ENCODE assay signal across 8 mouse cellular contexts in genomic region chr13:96542901-96543891, GRCm38 (mm10). TPM values are rescaled to one million over a fixed set of nuclear protein-coding genes. Genes with fewer than 3 reads are reported as not detected.
DNase-seq lines count a peak whose midpoint lies in the region; ATAC-seq and TF ChIP-seq lines count a peak whose summit lies in the region.

No protein-coding gene starts in this region.

- H3K9ac ChIP-seq in forebrain, postnatal 0 days = peak overlapping the region; percentile 98
- peak overlapping the region; percentile 90 for H3K9ac ChIP-seq in intestine, embryonic 14.5 days (ENCODE audit: low read length)
- H3K9ac ChIP-seq in liver, embryonic 14.5 days (replicated peaks) = peak overlapping the region; percentile 99
- H3K9ac ChIP-seq in neural tube, embryonic 11.5 days (ENCODE audit: low read length) = peak overlapping the region; percentile 92

- no peaks in the 10 kb centered on the region for H3K9me3 ChIP-seq in forebrain, postnatal 0 days (ENCODE audit: low read length)
- H3K9me3 ChIP-seq in intestine, embryonic 14.5 days (ENCODE audit: control insufficient read depth, low read length) = no peaks in the 10 kb centered on the region
- no peaks in the 10 kb centered on the region for H3K9me3 ChIP-seq in liver, embryonic 14.5 days (ENCODE audit: control insufficient read depth, low read length)
- no peaks in the 10 kb centered on the region for H3K9me3 ChIP-seq in neural tube, embryonic 11.5 days (ENCODE audit: control insufficient read depth, low read length)

- TF ChIP-seq CTCF in forebrain, postnatal 0 days (IDR thresholded peaks at IDR 0.05; ENCODE audit: low read depth) = no peak; the same call in 1 of the 2 replicates
- no peak for TF ChIP-seq CTCF in liver, embryonic 14.5 days (IDR thresholded peaks at IDR 0.05; ENCODE audit: low read depth)

- ATAC-seq in forebrain, postnatal 0 days = peak; percentile 53
- ATAC-seq in intestine, embryonic 14.5 days (replicated peaks; ENCODE audit: low FRiP score, low TSS enrichment, low read depth) = peak; percentile 78
- ATAC-seq in liver, embryonic 14.5 days (ENCODE audit: insufficient read depth) = peak; percentile 62
- ATAC-seq in neural tube, embryonic 11.5 days (ENCODE audit: insufficient read depth, low FRiP score, low TSS enrichment) = peak; percentile 72
- ATAC-seq in megakaryocyte progenitor cell, adult 5-6 weeks (replicated peaks; ENCODE audit: poor library complexity) = no peak

- under 1% methylated on average over 71 of the region's 73 CpGs for WGBS in forebrain, postnatal 0 days
- under 1% methylated on average over 70 of the region's 73 CpGs for WGBS in intestine, embryonic 14.5 days
- under 1% methylated on average over 71 of the region's 73 CpGs for WGBS in liver, embryonic 14.5 days (ENCODE audit: insufficient replicate concordance)
- 1% methylated on average over 55 of the region's 73 CpGs for WGBS in neural tube, embryonic 11.5 days

- H3K4me1 ChIP-seq in forebrain, postnatal 0 days (ENCODE audit: insufficient read depth) = no peaks in the 10 kb centered on the region
- H3K4me1 ChIP-seq in intestine, embryonic 14.5 days (replicated peaks; ENCODE audit: control insufficient read depth, insufficient read depth, low read length) = peaks cover 3% of the 10 kb centered on the region; the same call in 1 of the 2 replicates
- peaks cover 0 to 8% of the 10 kb centered on the region in 2 experiments; a peak in 3 of 4 replicates for H3K4me1 ChIP-seq in liver, embryonic 14.5 days (replicated peaks; ENCODE audit: control insufficient read depth in 2 of 2, insufficient read depth in 2 of 2, low read length in 1 of 2)
- no peaks in the 10 kb centered on the region for H3K4me1 ChIP-seq in neural tube, embryonic 11.5 days (ENCODE audit: control insufficient read depth, insufficient read depth, low read length)

- peak; percentile 6 to 32 for DNase-seq in right cerebral cortex, postnatal 36 days (ENCODE audit: low spot score in 2 of 2)
- DNase-seq in right cerebral cortex, adult 18-20 months = no peak
- peak; percentile 60 for DNase-seq in adrenal gland, postnatal 25 days
- peak; percentile 8 for DNase-seq in forebrain, postnatal 0 days
- no peak for DNase-seq in intestine, embryonic 14.5 days (ENCODE audit: low spot score)
- peak; percentile 16 to 28 (median 17) for DNase-seq in liver, embryonic 14.5 days (ENCODE audit: low read depth in 3 of 3, low spot score in 3 of 3)
- no peak for DNase-seq in neural tube, embryonic 11.5 days (ENCODE audit: low spot score)

- no peak for TF ChIP-seq EP300 in liver, embryonic 14.5 days (IDR thresholded peaks at IDR 0.05; ENCODE audit: low read depth)

- H3K36me3 ChIP-seq in forebrain, postnatal 0 days (ENCODE audit: insufficient read depth) = no peaks in the 10 kb centered on the region
- no peaks in the 10 kb centered on the region for H3K36me3 ChIP-seq in intestine, embryonic 14.5 days (ENCODE audit: control insufficient read depth, insufficient read depth, low read length)
- H3K36me3 ChIP-seq in liver, embryonic 14.5 days (replicated peaks; ENCODE audit: control insufficient read depth, insufficient read depth, low read depth) = no peaks in the 10 kb centered on the region
- no peaks in the 10 kb centered on the region for H3K36me3 ChIP-seq in neural tube, embryonic 11.5 days (ENCODE audit: control insufficient read depth, insufficient read depth, low read length)

- H3K4me2 ChIP-seq in forebrain, postnatal 0 days (ENCODE audit: low read depth) = peak overlapping the region; percentile 81
- peak overlapping the region; percentile 80 for H3K4me2 ChIP-seq in intestine, embryonic 14.5 days (ENCODE audit: low read length)
- H3K4me2 ChIP-seq in liver, embryonic 14.5 days (ENCODE audit: low read depth) = peak overlapping the region; percentile 69
- peak overlapping the region; percentile 85 for H3K4me2 ChIP-seq in neural tube, embryonic 11.5 days (ENCODE audit: low read depth)

- peak overlapping the region; percentile 80 for H3K4me3 ChIP-seq in forebrain, postnatal 0 days (ENCODE audit: low read depth, low read length)
- peak overlapping the region; percentile 98 for H3K4me3 ChIP-seq in intestine, embryonic 14.5 days (ENCODE audit: low read depth, low read length)
- H3K4me3 ChIP-seq in liver, embryonic 14.5 days (ENCODE audit: insufficient read depth in 1 of 2, low read depth in 2 of 2, low read length in 2 of 2) = peak overlapping the region; percentile 87 to 100
- peak overlapping the region; percentile 95 for H3K4me3 ChIP-seq in neural tube, embryonic 11.5 days (ENCODE audit: low read depth, low read length)

- H3K27me3 ChIP-seq in forebrain, postnatal 0 days (ENCODE audit: insufficient read depth, low read length) = no peaks in the 10 kb centered on the region
- H3K27me3 ChIP-seq in intestine, embryonic 14.5 days (replicated peaks; ENCODE audit: control insufficient read depth, insufficient read depth, low read length) = no peaks in the 10 kb centered on the region
- H3K27me3 ChIP-seq in liver, embryonic 14.5 days (ENCODE audit: control insufficient read depth, insufficient read depth, low read length) = no peaks in the 10 kb centered on the region
- H3K27me3 ChIP-seq in neural tube, embryonic 11.5 days (ENCODE audit: control insufficient read depth, insufficient read depth, low read length) = no peaks in the 10 kb centered on the region

- H3K27ac ChIP-seq in forebrain, postnatal 0 days (ENCODE audit: low read depth, low read length) = peak overlapping the region; percentile 97
- H3K27ac ChIP-seq in intestine, embryonic 14.5 days (ENCODE audit: low read depth) = peak overlapping the region; percentile 78
- peak overlapping the region; percentile 76 for H3K27ac ChIP-seq in liver, embryonic 14.5 days
- peak overlapping the region; percentile 86 for H3K27ac ChIP-seq in neural tube, embryonic 11.5 days (ENCODE audit: low read depth, low read length)

RNA-seq across cellular contexts. Expression of gene Col4a3bp, which starts 0.8 kb away (rescaled TPM):
- 124 and 126 TPM in 2 replicates for total RNA-seq in adrenal gland, postnatal 25 days (2021)
- total RNA-seq in forebrain, postnatal 0 days (2014; rRNA removed) = 36.4 and 40.9 TPM in 2 replicates
- polyA plus RNA-seq in forebrain, postnatal 0 days (2015; fragmentation: Nextera tagmentation; extraction: Ambion mirVana) = 2.6 and 5.7 TPM in 2 replicates
- 12.6 and 12.7 TPM in 2 replicates for polyA plus RNA-seq in intestine, embryonic 14.5 days (2014; fragmentation: Nextera tagmentation; extraction: Ambion mirVana)
- 4.0 and 5.7 TPM in 2 replicates for polyA plus RNA-seq in liver, embryonic 14.5 days (2012; rRNA removed)
- 3.3 and 4.5 TPM in 2 replicates for polyA plus RNA-seq in liver, embryonic 14.5 days (2014; fragmentation: Nextera tagmentation; extraction: Ambion mirVana)
- polyA plus RNA-seq in neural tube, embryonic 11.5 days (2014; fragmentation: Nextera tagmentation; extraction: Ambion mirVana) = 5.9 and 6.8 TPM in 2 replicates
- 33.9 and 45.3 TPM in 2 replicates for total RNA-seq in megakaryocyte progenitor cell, adult 5-6 weeks (2015)
- total RNA-seq in megakaryocyte progenitor cell, adult 5-6 weeks (2017) = 43.3 and 43.9 TPM in 2 replicates

RNA-seq across cellular contexts. Expression of gene Polk, which starts 0.8 kb away (rescaled TPM):
- total RNA-seq in adrenal gland, postnatal 25 days (2021) = 44.5 and 44.9 TPM in 2 replicates
- 6.4 and 8.0 TPM in 2 replicates for total RNA-seq in forebrain, postnatal 0 days (2014; rRNA removed)
- 2.1 and 3.9 TPM in 2 replicates for polyA plus RNA-seq in forebrain, postnatal 0 days (2015; fragmentation: Nextera tagmentation; extraction: Ambion mirVana)
- 11.0 and 12.1 TPM in 2 replicates for polyA plus RNA-seq in intestine, embryonic 14.5 days (2014; fragmentation: Nextera tagmentation; extraction: Ambion mirVana)
- polyA plus RNA-seq in liver, embryonic 14.5 days (2012; rRNA removed) = 1.6 and 2.7 TPM in 2 replicates
- polyA plus RNA-seq in liver, embryonic 14.5 days (2014; fragmentation: Nextera tagmentation; extraction: Ambion mirVana) = 3.3 and 3.5 TPM in 2 replicates
- 6.0 and 6.7 TPM in 2 replicates for polyA plus RNA-seq in neural tube, embryonic 11.5 days (2014; fragmentation: Nextera tagmentation; extraction: Ambion mirVana)
- total RNA-seq in megakaryocyte progenitor cell, adult 5-6 weeks (2015) = 13.5 and 20.9 TPM in 2 replicates
- 9.3 and 14.9 TPM in 2 replicates for total RNA-seq in megakaryocyte progenitor cell, adult 5-6 weeks (2017)

RNA-seq across cellular contexts. Expression of gene Gm17622, which starts 52.7 kb away (rescaled TPM):
- not detected in 2 replicates for total RNA-seq in adrenal gland, postnatal 25 days (2021)
- not detected in 2 replicates for total RNA-seq in forebrain, postnatal 0 days (2014; rRNA removed)
- polyA plus RNA-seq in forebrain, postnatal 0 days (2015; fragmentation: Nextera tagmentation; extraction: Ambion mirVana) = not detected in 2 replicates
- not detected in 2 replicates for polyA plus RNA-seq in intestine, embryonic 14.5 days (2014; fragmentation: Nextera tagmentation; extraction: Ambion mirVana)
- not detected in 2 replicates for polyA plus RNA-seq in liver, embryonic 14.5 days (2012; rRNA removed)
- polyA plus RNA-seq in liver, embryonic 14.5 days (2014; fragmentation: Nextera tagmentation; extraction: Ambion mirVana) = not detected in 2 replicates
- polyA plus RNA-seq in neural tube, embryonic 11.5 days (2014; fragmentation: Nextera tagmentation; extraction: Ambion mirVana) = not detected in 2 replicates
- not detected in 2 replicates for total RNA-seq in megakaryocyte progenitor cell, adult 5-6 weeks (2015)
- not detected in 2 replicates for total RNA-seq in megakaryocyte progenitor cell, adult 5-6 weeks (2017)

Comparison
In these comparisons a context has a peak if more than half of its experiments do, and no peak if none do; other contexts are left out.
1. DNase-seq: peak in right cerebral cortex, postnatal 36 days (2 of 2), adrenal gland, postnatal 25 days (single experiment), forebrain, postnatal 0 days (single experiment) and liver, embryonic 14.5 days (3 of 3); none in right cerebral cortex, adult 18-20 months (single experiment), intestine, embryonic 14.5 days (single experiment) and neural tube, embryonic 11.5 days (single experiment).
2. Peak in every context shown above with its lines, with median percentiles within 50 percentile points of each other: H3K27ac ChIP-seq, H3K4me2 ChIP-seq, H3K4me3 ChIP-seq and H3K9ac ChIP-seq.